Mouse (Mus musculus) embryo, embryonic 9.5 days (tissue): ENCODE measurements around the gene Cd40.

Experiments used
- DNase-seq: peaks from one replicate; pipeline ENCODE4 v3.0.0-alpha.2; 2017; ENCODE audit errors: extremely low spot score

The Cd40 gene

DNA sequence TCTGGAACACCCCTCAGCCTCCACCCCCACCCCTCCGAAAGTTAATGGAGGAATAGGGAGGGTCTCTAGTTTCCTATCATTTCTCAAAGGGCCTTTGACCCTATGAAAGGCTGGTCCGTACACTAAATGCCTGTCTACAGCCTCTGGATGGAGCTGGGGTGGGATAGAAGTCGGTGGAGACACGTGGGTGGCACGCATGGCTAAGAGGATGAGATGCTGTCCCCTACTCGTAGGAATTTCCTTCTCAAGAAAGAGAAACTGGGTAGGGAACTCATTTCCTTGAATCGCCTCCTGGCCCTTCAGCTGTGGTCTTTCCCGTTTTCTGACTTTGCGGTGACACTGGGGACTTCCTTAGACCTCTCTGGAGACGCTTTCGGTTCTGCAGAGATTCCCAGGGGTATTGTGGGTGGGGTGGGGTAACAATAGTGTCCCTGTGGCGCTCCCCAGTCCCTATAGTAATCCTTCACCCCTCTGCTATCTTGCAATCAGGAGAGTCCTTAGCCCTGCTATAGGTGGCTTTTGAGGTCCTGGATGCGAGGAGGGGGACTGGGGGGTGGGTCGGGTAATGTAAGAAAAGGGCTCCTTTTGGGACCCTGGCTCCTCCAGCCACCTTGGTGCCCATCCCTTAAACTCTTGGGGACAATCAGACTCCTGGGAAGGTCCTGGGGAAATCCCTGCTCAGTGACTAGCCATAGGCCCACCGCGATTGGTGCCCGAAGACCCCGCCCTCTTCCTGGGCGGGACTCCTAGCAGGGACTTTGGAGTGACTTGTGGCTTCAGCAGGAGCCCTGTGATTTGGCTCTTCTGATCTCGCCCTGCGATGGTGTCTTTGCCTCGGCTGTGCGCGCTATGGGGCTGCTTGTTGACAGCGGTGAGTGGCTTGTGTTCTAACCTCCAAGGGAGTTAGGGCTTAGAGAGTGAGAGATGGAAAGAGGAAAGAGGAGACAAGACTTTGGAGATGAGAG, at the start of gene Cd40:
Gene Cd40 (plus strand): TSS at position 740 of the 965 bp plus-strand sequence.
- DNase-seq, result peak; percentile 82

DNA sequence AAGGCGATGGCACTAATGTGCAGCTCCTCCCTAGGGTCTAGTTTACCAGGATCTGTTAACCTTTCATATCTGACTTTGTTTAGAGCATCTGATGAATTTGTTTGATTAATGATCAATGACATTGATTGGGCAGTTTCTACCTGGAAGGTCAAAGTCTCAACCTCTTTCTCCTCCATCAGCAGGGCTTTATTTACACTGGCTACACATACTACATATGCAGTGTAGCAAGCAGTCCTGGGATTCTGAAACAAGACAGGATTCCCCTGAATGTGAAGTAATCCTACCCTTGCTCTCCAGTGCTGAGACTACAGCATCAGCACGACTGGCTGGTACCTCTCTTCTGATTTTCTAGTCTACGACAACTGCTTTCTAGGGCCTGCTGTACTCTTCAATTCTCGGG, 48.6 kb upstream of the Cd40 start:
- DNase-seq, result no peak

DNA sequence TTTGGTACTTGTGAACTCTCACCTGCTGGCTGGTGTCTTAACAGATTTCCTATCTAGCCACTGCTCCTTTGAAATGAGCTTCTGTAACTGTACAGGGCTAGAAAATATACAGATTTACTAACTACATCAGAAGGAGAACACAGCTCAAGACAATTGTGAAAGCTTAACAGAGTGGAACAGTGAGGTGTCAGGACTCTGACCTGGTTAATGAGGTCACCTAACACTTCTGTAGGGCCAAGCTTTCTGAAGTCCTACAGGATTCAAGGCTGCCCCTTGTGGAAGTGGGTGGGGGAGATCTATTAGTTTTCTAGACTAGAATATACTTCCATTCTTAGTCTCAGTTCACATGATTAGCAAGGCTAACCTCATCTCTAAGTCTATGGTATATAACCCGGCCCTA, 47.4 kb upstream of the Cd40 start:
- DNase-seq, result no peak

DNA sequence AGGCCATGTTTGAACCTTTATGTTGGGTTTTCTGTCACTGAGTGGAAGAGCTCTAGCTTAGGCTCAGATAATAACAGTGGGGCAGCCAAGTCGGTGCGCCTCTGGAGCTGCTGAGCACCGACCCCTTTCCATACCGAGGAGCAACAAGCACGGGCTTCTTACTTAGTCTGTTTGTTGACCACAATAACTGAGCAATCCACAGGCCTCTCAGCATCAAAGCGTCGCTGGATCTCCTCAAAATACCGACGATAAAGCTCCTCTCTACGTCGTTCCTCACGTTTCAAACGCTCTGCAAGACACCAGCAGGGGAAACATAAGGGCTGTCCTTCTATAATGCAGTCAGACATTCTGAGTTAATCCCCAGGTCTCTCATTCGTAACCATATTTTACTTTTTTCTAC, 46.3 kb upstream of the Cd40 start:
- DNase-seq, result no peak

DNA sequence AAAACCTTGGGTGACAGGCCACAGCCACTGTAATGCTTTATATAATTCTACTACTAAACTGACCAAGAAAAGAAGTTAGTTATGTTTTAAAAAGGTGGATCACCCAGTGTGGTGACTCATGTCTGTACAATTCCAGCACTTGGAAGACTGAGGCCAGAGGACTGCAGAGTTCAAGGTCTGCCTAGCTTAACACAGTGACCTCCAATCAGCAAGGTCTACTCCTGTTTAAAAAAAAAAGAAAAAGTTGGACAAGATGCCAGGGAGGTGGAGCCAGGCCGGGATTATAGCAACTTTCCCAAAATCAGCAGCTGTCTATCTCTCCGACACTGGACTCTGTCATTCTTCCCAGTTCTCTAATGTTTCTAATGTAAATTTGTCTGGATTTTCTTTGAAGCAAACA, 45.8 kb upstream of the Cd40 start:
- DNase-seq, result no peak

- DNase-seq, result no peak
Measured at GRCm38 (mm10) chr2:165010351-165010750, 45.1 kb upstream of the Cd40 start.

GRCm38 (mm10) chr2:165014935-165015334, 40.5 kb upstream of the Cd40 start:
- DNase-seq, result no peak

GRCm38 (mm10) chr2:165020490-165020889, 34.9 kb upstream of the Cd40 start:
- no peak for DNase-seq

GRCm38 (mm10) chr2:165027163-165027562, 28.3 kb upstream of the Cd40 start:
- DNase-seq, result no peak

DNA sequence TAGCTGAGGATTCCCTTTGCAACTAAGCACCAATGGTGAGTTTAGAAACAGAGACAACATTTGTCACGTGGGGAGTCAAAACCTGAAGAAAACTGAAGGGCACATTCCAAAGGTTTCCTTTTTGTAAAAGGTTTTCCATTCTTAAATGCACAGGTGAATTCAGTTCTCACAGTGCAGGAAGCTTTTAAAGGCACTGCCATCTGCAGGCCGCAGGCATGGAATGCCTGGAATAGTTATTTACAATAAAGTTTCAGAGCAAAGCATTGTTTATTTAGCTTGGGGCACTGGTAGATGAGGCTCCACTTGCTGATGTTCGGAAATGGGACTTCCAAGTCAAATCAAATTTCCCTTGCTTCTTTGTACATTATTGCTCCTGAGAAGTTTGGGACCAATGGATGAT, 22.9 kb upstream of the Cd40 start:
- DNase-seq, result no peak

GRCm38 (mm10) chr2:165033306-165033705, 22.1 kb upstream of the Cd40 start:
- DNase-seq, result no peak

- peak; percentile 98 for DNase-seq
Measured at GRCm38 (mm10) chr2:165034131-165035057, 21.0 kb upstream of the Cd40 start, which contains the start of gene Ncoa5. Gene Ncoa5 (minus strand): TSS chr2:165034867.

DNA sequence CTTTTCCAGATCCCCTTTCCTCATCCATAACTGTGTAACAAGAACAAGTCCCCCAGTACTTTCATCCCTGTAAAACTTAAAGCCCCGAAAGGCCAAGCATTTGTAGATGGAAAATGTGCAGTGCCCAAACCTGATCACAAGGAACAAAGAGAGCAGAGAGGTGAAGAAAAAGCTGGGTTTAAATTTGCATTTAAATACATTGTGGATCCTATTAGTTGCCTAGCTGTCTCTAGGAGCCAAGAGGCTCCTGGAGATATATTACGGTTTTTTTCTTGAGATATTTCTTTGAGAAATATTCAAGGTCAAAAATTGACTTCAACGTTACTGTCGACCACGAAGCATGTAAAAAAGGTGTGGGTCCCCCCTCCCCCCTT, 20.4 kb upstream of the Cd40 start:
- no peak for DNase-seq

DNA sequence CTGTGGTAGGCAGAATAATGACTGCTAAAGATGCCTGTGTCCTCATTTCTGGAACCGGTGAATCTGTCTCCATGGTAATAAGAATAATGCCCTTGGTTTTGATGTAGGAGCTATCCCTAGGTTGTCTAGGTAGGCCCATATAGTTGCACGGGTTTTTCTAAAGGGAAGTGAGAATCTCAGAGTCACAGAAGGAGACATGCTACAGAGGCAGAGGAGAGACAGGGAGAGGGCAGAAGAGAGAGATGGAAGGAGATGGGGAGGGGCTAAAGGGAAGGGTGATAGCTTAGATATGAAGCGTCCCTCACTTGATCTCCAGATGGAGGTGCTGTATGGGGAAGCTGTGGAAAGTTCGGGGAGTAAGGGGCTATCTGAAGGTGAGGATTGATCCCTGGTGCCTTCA, 18.0 kb upstream of the Cd40 start:
- DNase-seq, result no peak

DNA sequence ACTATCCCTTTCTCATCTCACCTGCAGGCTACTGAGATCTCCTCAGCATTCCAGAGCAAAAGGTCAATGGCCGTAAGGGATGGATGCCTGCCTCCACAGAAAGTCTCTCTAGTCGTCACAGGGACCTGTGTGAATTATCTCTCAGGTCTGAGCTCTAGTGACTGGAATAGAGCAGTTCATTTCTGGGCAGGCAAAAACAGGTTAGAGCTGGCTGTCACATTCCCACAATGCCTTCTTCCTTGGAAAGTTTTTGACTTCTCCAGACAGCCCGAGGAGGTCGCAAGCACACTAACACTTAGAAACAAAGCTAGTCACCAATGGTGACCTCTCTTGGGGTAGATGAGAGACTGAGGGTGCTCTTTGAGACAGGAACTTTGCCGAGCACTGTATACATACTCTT, 13.3 kb upstream of the Cd40 start:
- DNase-seq, result no peak

- peak; percentile 45 for DNase-seq
Measured at GRCm38 (mm10) chr2:165043090-165043636, 12.3 kb upstream of the Cd40 start.

GRCm38 (mm10) chr2:165043729-165044128, 11.7 kb upstream of the Cd40 start:
- no peak for DNase-seq

DNA sequence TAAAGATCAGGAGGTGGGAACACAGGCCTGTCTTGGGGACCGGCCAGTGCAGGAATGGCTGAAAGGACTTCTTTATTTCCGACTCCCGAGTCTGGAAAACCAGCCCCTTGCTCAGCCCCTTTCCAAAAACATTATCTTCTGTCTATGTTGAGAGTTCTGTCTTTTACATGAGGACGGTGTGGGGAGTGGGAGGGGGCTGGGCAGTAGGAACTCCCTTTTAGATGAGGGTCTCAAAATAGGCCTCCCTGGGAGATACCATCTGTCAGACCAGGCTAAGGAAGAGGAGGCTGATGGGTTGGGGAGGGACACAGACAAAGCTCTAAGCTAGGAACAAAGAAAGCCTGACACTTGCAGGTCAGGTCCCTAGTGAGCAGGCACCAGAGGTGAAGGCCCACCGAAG, 6.4 kb upstream of the Cd40 start:
- DNase-seq, result no peak

GRCm38 (mm10) chr2:165050826-165051548, 4.4 kb upstream of the Cd40 start:
- no peak for DNase-seq

DNA sequence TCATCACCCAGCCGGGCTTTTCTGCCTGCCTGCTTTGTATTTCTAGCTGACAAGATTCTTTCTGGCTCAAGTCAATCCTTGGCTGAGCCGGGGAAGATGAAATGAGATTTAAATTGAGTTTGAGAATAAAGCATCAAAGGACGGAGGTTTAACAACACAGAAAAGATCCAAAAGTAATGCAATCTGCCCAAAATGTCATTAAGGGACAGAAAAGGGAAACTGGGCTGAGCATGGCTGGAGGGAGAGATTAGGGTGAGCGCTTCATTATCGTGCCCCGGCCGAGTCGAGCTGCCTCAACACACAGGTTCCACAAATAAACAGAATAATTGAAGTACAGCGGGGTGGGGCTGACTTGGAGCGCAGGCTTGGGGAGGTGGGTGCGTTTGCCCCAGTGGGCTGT, 3.9 kb upstream of the Cd40 start:
- no peak for DNase-seq

DNA sequence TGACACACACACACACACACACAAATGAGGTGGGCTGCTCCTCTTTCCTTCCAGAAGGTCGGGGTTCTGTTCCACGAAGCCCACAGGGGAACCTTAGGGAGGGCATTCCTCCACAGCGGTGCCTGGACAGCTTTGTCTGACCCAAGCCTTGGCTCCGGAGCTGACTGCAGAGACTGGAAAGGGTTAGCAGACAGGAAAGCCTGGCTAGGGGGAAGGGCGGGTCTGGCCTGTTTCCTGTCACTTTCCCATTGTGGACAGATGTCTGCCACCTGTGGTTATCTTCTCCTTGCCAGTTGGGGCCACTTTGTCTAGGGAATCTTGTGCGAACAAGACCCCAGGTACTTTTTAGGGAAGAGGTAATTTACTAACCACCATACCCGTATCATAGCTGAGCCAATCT, 478 bp downstream of the Cd40 start:
- peak; percentile 49 for DNase-seq
